Mouse (Mus musculus): ENCODE data around the gene Smtnl1. TPM values are rescaled to one million over a fixed set of nuclear protein-coding genes. Genes with fewer than 3 reads are reported as not detected.

Smtnl1 gene
- polyA plus RNA-seq, 1 experiment from 2014 or later, result not detected

DNA sequence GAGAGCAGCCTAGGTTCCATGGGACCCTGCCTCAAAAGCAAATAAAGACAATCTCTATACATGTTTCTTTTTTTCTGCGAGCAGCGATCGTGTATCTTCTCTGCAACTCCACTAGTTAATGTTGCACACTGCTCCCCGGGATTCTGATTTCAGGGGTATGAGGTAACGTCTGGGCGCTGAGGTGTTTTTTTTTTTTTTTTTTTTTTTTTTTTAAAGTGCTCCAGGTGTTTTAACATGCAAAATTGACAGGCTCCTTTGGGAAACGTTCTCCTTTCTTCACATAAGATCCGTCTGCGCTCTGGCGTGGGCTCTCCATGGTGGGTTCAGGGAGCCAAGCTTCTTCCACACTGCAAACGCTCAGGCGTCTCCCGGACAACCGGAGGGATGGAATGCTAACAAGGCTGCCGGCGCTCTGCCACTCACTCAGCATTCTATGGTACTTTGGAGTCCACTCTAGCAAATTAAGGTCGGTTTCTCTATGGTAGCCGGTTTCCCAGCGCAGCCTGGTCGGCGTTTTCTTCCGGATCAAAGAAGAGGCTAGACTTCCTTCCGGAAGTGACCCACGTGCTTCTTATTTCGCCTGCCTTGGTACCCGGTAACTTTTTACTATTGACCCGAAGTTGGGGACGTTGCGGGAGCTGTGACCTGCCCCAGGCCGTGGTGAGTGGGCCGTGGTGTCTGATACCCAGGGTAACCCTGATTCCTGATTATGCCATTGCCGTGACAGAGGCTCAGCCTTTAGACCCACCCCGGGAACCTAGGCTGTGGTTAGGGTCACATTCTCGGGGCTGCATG lies 4.2 kb upstream of the Smtnl1 start, which contains the start of gene Timm10:
Gene Timm10, plus strand, starts transcription at position 510 of the 795 bp plus-strand sequence.
- Histone ChIP-seq H3K27ac (ENCODE audit: low read depth, low read length) (no peak within 1 kb of the TSS), H3K4me1 (replicated peaks; ENCODE audit: control insufficient read depth, insufficient read depth, low read length) (no peaks in the 10 kb centered on the region), H3K4me3 (ENCODE audit: low read depth, low read length) (peak within 1 kb of the TSS; percentile 72), H3K9ac (ENCODE audit: low read length) (peak within 1 kb of the TSS; percentile 65), H3K27me3 (ENCODE audit: control insufficient read depth, insufficient read depth, low read length) (no peaks in the 10 kb centered on the region), H3K36me3 (ENCODE audit: control insufficient read depth, insufficient read depth, low read length) (no peaks in the 10 kb centered on the region; the same call in 1 of the 2 replicates), H3K9me3 (ENCODE audit: control insufficient read depth, low read length) (no peaks in the 10 kb centered on the region), H3K4me2 (ENCODE audit: low read depth, low read length, severe bottlenecking) (peak within 1 kb of the TSS; percentile 96)
- ATAC-seq (replicated peaks; ENCODE audit: low FRiP score) (peak; percentile 91), DNase-seq (ENCODE audit: low spot score) (peak; percentile 94)
- under 1% methylated on average over 34 of the region's 34 CpGs for WGBS

DNA sequence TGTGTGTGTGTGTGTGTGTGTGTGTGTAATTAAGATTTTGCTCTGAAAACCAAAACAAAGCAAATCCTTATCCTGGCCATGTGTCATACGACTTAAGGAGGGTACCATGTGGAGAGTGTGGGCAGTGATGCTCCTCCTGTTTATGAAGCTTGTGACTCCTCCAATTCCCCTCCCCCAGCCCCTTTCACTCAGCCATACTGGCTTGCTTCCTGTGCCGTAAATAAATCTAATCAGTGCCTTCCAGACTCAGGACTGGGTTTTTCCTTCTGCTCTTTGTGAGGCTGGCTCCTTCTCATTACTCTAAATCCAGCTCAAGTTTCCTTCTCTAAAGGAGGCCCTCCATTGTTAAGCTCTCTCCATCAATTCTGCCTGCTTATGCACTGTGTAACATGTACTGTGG lies 785 bp upstream of the Smtnl1 start:
- H3K9me3 ChIP-seq (ENCODE audit: control insufficient read depth, low read length), result no peaks in the 10 kb centered on the region
- H3K4me1 ChIP-seq (replicated peaks; ENCODE audit: control insufficient read depth, insufficient read depth, low read length), result no peaks in the 10 kb centered on the region
- ATAC-seq (replicated peaks; ENCODE audit: low FRiP score) (no peak), DNase-seq (ENCODE audit: low spot score) (no peak)
- no peak overlapping the region for H3K4me2 ChIP-seq (ENCODE audit: low read depth, low read length, severe bottlenecking)
- no peaks in the 10 kb centered on the region for H3K36me3 ChIP-seq (ENCODE audit: control insufficient read depth, insufficient read depth, low read length)
- no peak overlapping the region for H3K27ac ChIP-seq (ENCODE audit: low read depth, low read length)
- no peak overlapping the region for H3K4me3 ChIP-seq (ENCODE audit: low read depth, low read length)
- WGBS, result 51% methylated on average over 2 of the region's 2 CpGs
- no peaks in the 10 kb centered on the region for H3K27me3 ChIP-seq (ENCODE audit: control insufficient read depth, insufficient read depth, low read length)
- no peak overlapping the region for H3K9ac ChIP-seq (ENCODE audit: low read length)

DNA sequence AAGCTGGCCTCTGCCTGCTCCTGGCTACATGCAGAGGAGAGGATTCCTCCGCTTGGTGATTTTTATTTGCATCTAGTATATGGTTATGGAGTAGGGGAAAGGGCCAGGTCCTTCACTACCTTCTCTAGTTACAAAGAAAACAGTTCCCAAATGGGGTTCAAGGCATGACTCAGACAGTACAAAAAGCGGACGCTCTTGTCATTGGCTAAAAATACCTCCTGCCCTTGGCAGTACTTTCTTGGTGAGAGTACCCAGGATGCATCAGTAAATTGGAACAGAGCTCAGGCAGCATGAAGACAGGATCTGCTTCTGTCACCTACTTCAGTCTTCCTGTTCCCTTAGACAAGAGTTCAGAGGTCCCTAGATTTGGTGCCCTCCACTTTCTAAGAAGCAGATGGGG lies 2.6 kb downstream of the Smtnl1 start:
- H3K4me1 ChIP-seq (replicated peaks; ENCODE audit: control insufficient read depth, insufficient read depth, low read length), result no peaks in the 10 kb centered on the region
- no peaks in the 10 kb centered on the region for H3K9me3 ChIP-seq (ENCODE audit: control insufficient read depth, low read length)
- DNase-seq (ENCODE audit: low spot score) (no peak), ATAC-seq (replicated peaks; ENCODE audit: low FRiP score) (no peak)
- no peak overlapping the region for H3K4me2 ChIP-seq (ENCODE audit: low read depth, low read length, severe bottlenecking)
- H3K27me3 ChIP-seq (ENCODE audit: control insufficient read depth, insufficient read depth, low read length), result no peaks in the 10 kb centered on the region
- H3K4me3 ChIP-seq (ENCODE audit: low read depth, low read length), result no peak overlapping the region
- no peaks in the 10 kb centered on the region for H3K36me3 ChIP-seq (ENCODE audit: control insufficient read depth, insufficient read depth, low read length)
- 67% methylated on average over 3 of the region's 3 CpGs for WGBS
- H3K9ac ChIP-seq (ENCODE audit: low read length), result no peak overlapping the region
- H3K27ac ChIP-seq (ENCODE audit: low read depth, low read length), result no peak overlapping the region

DNA sequence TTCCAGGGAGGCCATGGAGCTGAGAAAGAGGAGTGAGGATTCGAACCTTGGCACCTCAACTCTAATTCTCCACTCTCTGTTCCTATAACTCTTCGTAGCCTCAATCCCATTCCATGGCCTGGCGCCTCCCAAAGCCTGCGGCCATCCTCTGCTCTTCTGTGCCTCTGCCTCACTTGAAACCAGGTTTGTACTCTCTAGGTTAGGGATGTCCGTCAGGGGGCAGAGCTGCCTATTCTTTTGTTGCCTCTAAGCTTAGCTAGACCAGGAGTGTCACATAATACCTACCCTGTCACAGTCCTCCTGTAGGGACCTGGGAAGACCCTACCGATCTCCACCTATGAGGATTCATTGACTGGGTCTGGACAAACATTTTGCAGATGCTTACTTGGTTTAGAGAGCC lies 9.8 kb downstream of the Smtnl1 start:
- Histone ChIP-seq H3K27me3 (ENCODE audit: control insufficient read depth, insufficient read depth, low read length) (no peaks in the 10 kb centered on the region), H3K4me3 (ENCODE audit: low read depth, low read length) (no peak overlapping the region), H3K4me1 (replicated peaks; ENCODE audit: control insufficient read depth, insufficient read depth, low read length) (no peaks in the 10 kb centered on the region; the same call in 1 of the 2 replicates), H3K9me3 (ENCODE audit: control insufficient read depth, low read length) (no peaks in the 10 kb centered on the region), H3K4me2 (ENCODE audit: low read depth, low read length, severe bottlenecking) (no peak overlapping the region), H3K9ac (ENCODE audit: low read length) (no peak overlapping the region), H3K27ac (ENCODE audit: low read depth, low read length) (no peak overlapping the region), H3K36me3 (ENCODE audit: control insufficient read depth, insufficient read depth, low read length) (no peaks in the 10 kb centered on the region)
- WGBS, result 73% methylated on average over 6 of the region's 6 CpGs
- ATAC-seq (replicated peaks; ENCODE audit: low FRiP score) (no peak), DNase-seq (ENCODE audit: low spot score) (no peak)

DNA sequence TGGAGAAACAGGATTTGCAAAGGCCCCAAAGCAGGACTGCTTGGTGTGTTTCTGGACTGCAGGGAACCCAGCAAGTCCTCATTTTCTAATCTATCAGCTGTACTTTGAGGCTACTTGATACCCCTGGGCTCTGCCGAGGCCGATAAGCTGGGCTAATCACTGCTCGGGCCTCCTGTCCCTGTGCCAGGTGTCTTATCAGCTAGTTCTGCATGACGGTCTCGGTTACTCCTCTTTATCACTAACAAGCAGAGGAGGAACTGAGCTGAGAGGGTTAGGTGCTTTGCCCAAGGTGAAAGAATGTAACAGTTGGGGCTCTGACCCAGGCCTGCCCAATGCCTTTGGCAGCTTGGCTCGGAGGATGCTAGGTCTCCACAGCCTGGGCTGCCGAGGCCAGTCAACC lies 10.6 kb downstream of the Smtnl1 start:
- 88% methylated on average over 7 of the region's 7 CpGs for WGBS
- no peak overlapping the region for H3K27ac ChIP-seq (ENCODE audit: low read depth, low read length)
- DNase-seq (ENCODE audit: low spot score), result no peak
- no peaks in the 10 kb centered on the region; the same call in 1 of the 2 replicates for H3K4me1 ChIP-seq (replicated peaks; ENCODE audit: control insufficient read depth, insufficient read depth, low read length)
- H3K27me3 ChIP-seq (ENCODE audit: control insufficient read depth, insufficient read depth, low read length), result no peaks in the 10 kb centered on the region
- no peaks in the 10 kb centered on the region for H3K36me3 ChIP-seq (ENCODE audit: control insufficient read depth, insufficient read depth, low read length)
- no peak for ATAC-seq (replicated peaks; ENCODE audit: low FRiP score)
- no peak overlapping the region for H3K4me3 ChIP-seq (ENCODE audit: low read depth, low read length)
- H3K9ac ChIP-seq (ENCODE audit: low read length), result no peak overlapping the region
- no peaks in the 10 kb centered on the region for H3K9me3 ChIP-seq (ENCODE audit: control insufficient read depth, low read length)
- no peak overlapping the region for H3K4me2 ChIP-seq (ENCODE audit: low read depth, low read length, severe bottlenecking)

DNA sequence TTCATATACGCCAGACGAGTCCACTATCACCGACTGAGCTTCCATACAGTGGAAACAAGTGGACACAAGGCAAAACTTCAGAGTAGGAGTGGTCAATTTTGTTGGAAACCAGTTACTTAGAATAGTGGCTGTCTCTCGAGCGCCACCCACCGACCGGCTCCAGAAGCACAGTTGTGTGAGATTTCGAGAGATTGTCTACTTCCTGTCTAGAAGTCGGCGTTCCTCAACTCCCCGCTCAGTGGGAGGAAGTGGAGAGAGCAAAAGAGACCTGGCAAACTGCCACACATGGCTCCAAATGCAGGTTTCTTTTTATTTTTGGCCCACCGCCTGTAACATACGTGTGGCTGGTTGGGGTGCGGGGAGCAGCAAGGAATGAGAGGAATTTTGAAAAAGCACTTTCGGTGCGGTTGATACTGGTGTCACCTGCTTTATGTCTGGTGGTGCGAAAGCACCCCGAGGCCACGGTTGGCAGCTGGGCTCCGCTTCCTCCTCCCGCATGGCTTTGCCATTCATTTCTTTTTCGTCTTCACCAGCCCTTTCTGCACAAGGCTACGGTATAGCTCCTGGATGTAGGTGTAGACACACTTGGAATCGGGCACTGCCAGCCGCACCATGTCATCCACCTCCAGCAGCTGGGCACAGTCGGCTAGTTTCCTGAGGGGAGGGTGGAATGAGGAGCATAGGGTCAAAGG lies 11.4 kb downstream of the Smtnl1 start:
- H3K27me3 ChIP-seq (ENCODE audit: control insufficient read depth, insufficient read depth, low read length), result no peaks in the 10 kb centered on the region
- H3K9ac ChIP-seq (ENCODE audit: low read length), result no peak overlapping the region
- H3K36me3 ChIP-seq (ENCODE audit: control insufficient read depth, insufficient read depth, low read length), result no peaks in the 10 kb centered on the region
- no peaks in the 10 kb centered on the region; the same call in 1 of the 2 replicates for H3K4me1 ChIP-seq (replicated peaks; ENCODE audit: control insufficient read depth, insufficient read depth, low read length)
- H3K4me2 ChIP-seq (ENCODE audit: low read depth, low read length, severe bottlenecking), result peak overlapping the region; percentile 42
- DNase-seq (ENCODE audit: low spot score) (peak; percentile 93), ATAC-seq (replicated peaks; ENCODE audit: low FRiP score) (peak; percentile 78)
- no peaks in the 10 kb centered on the region for H3K9me3 ChIP-seq (ENCODE audit: control insufficient read depth, low read length)
- H3K4me3 ChIP-seq (ENCODE audit: low read depth, low read length), result no peak overlapping the region
- no peak overlapping the region for H3K27ac ChIP-seq (ENCODE audit: low read depth, low read length)
- 43% methylated on average over 26 of the region's 26 CpGs for WGBS

DNA sequence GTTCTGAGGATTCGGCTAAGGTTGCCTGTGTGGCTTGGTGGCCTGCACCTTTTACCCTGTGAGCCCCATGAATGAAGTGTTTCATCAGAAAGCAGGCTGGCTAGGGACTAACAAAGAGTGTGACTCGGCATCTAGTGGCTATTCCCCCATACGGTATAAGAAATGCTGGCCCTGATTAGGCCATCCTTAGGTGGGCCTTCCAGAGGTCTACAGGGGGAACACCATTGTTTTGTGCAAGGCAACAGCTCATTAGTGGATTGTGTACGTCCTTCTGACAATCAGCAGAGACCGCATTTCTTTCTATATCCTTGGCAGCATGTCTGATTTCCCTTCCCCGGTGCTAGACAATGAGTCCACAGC lies 11.9 kb downstream of the Smtnl1 start:
- H3K4me2 ChIP-seq (ENCODE audit: low read depth, low read length, severe bottlenecking), result no peak overlapping the region
- H3K27me3 ChIP-seq (ENCODE audit: control insufficient read depth, insufficient read depth, low read length), result no peaks in the 10 kb centered on the region
- H3K9me3 ChIP-seq (ENCODE audit: control insufficient read depth, low read length), result no peaks in the 10 kb centered on the region
- no peaks in the 10 kb centered on the region for H3K36me3 ChIP-seq (ENCODE audit: control insufficient read depth, insufficient read depth, low read length)
- no peak overlapping the region for H3K27ac ChIP-seq (ENCODE audit: low read depth, low read length)
- WGBS, result 76% methylated on average over 6 of the region's 6 CpGs
- DNase-seq (ENCODE audit: low spot score) (no peak), ATAC-seq (replicated peaks; ENCODE audit: low FRiP score) (no peak)
- no peak overlapping the region for H3K9ac ChIP-seq (ENCODE audit: low read length)
- H3K4me3 ChIP-seq (ENCODE audit: low read depth, low read length), result no peak overlapping the region
- no peaks in the 10 kb centered on the region; the same call in 1 of the 2 replicates for H3K4me1 ChIP-seq (replicated peaks; ENCODE audit: control insufficient read depth, insufficient read depth, low read length)

DNA sequence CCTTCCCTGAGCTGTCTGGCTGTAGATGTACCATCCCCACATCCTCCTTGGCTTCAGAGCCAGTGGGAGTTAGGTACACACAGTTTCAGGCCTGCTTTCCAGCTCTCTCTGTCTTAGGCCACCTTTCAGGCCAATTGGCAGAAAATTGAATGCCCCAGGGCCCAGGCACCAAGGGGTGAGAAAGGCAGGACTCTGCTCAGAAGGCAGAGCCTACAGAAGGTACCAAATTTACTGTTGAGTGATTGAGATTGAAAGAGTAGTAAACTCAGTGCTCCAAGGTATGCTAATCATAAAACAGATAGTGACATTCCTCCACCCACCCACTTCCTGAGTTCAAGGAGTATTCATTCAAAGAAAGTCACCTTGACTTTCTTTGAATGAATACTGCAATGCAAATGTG lies 13.1 kb downstream of the Smtnl1 start:
- DNase-seq (ENCODE audit: low spot score), result no peak
- no peaks in the 10 kb centered on the region for H3K9me3 ChIP-seq (ENCODE audit: control insufficient read depth, low read length)
- H3K4me2 ChIP-seq (ENCODE audit: low read depth, low read length, severe bottlenecking), result no peak overlapping the region
- no peaks in the 10 kb centered on the region; the same call in 1 of the 2 replicates for H3K4me1 ChIP-seq (replicated peaks; ENCODE audit: control insufficient read depth, insufficient read depth, low read length)
- no peaks in the 10 kb centered on the region for H3K27me3 ChIP-seq (ENCODE audit: control insufficient read depth, insufficient read depth, low read length)
- ATAC-seq (replicated peaks; ENCODE audit: low FRiP score), result no peak
- H3K4me3 ChIP-seq (ENCODE audit: low read depth, low read length), result no peak overlapping the region
- H3K36me3 ChIP-seq (ENCODE audit: control insufficient read depth, insufficient read depth, low read length), result no peaks in the 10 kb centered on the region
- no peak overlapping the region for H3K9ac ChIP-seq (ENCODE audit: low read length)
- H3K27ac ChIP-seq (ENCODE audit: low read depth, low read length), result no peak overlapping the region

Data from forebrain, embryonic 11.5 days (tissue).